Mouse (Mus musculus) kidney, postnatal 0 days (tissue): Measurements from ENCODE around the gene Prdm10. TPM values are rescaled to one million over a fixed set of nuclear protein-coding genes. Genes with fewer than 3 reads are reported as not detected.

Source experiments
- ATAC-seq: fragments of 200-750 bp; cut with Nextera tagmentation; replicated peaks from 2 replicates; pipeline ENCODE4 v1.8.0; 2017; ENCODE audit warnings: low read depth, moderate number of reproducible peaks, moderate TSS enrichment, moderate library complexity; ENCODE audit not compliant: low FRiP score
- DNase-seq: peaks from one replicate; pipeline ENCODE4 v3.0.0-alpha.2; 2016; ENCODE audit warnings: low spot score
- H3K27ac ChIP-seq: fragments of 300-500 bp; sonication (generic); 2 replicates; pipeline ENCODE4 v1.5.1; 2014; ENCODE audit warnings: mild to moderate bottlenecking
- H3K27me3 ChIP-seq: fragments of 300-500 bp; sonication (generic); 2 replicates; pipeline ENCODE4 v1.6.1; 2014; ENCODE audit warnings: low read length, mixed read lengths; ENCODE audit not compliant: insufficient read depth
- H3K36me3 ChIP-seq: fragments of 300-500 bp; sonication (generic); 2 replicates; pipeline ENCODE4 v1.6.1; 2014; ENCODE audit warnings: low read length, mixed read lengths; ENCODE audit not compliant: insufficient read depth
- H3K4me1 ChIP-seq: fragments of 300-500 bp; sonication (generic); replicated peaks from 2 replicates; pipeline ENCODE4 v1.6.1; 2014; ENCODE audit warnings: antibody characterized with exemption, low read length, mixed read lengths; ENCODE audit not compliant: insufficient read depth
- H3K4me2 ChIP-seq: fragments of 300-500 bp; sonication (generic); 2 replicates; pipeline ENCODE4 v1.6.1; 2014; ENCODE audit warnings: mild to moderate bottlenecking, low read length, moderate library complexity, mixed read lengths
- H3K4me3 ChIP-seq: fragments of 300-500 bp; sonication (generic); replicated peaks from 2 replicates; pipeline ENCODE4 v1.5.1; 2014; ENCODE audit warnings: low read depth, low read length
- H3K9ac ChIP-seq: fragments of 300-500 bp; sonication (generic); 2 replicates; pipeline ENCODE4 v1.6.1; 2014; ENCODE audit warnings: low read depth, low read length
- H3K9me3 ChIP-seq: fragments of 300-500 bp; sonication (generic); replicated peaks from 2 replicates; pipeline ENCODE4 v1.6.1; 2016; ENCODE audit warnings: low read length, inconsistent platforms, mixed read lengths
- CTCF ChIP-seq: IDR thresholded peaks from 2 replicates; pipeline ENCODE4 v1.5.1; 2016; ENCODE audit warnings: antibody characterized with exemption, low read depth, mild to moderate bottlenecking, moderate library complexity
- WGBS: fragments of 180-500 bp; shearing (Covaris S2); extraction: QIAGEN DNeasy Blood & Tissue Kit; methylation state at CpG from one replicate; pipeline ENCODE4 v1.1.7; 2014; 5-methylcytosine and 5-hydroxymethylcytosine counted together
- polyA plus RNA-seq: library from polyadenylated mRNA; unstranded; fragments of >200 nt; fragmentation: Nextera tagmentation; extraction: Ambion mirVana; gene quantifications from 2 replicates; pipeline ENCODE4 v1.2.1, GENCODE M21; 2015

Gene Prdm10
- polyA plus RNA-seq, 1 experiment from 2014 or later: 1.9 TPM

DNA sequence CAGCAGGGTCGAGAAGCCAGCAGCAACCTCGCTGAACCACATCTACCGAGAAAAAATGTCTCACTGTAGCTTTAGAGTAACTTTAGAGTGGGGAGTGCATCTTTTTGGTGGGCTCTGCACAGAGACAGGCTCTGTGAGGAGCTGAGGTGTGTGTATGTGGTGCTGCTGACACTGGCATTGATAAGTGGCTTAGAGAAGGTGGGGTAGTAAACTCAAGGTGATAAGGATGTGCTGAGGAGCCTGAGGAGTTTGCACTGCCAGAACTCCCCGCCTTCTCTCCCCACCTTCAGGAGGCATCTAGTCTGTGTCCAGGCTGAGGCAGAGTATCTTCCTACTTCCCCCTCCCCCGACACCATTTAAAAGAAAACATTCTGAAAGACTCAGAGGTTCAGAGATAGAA lies 41.8 kb downstream of the Prdm10 start:
- no peak overlapping the region for H3K9ac ChIP-seq
- no peak for DNase-seq
- H3K36me3 ChIP-seq: no peaks in the 10 kb centered on the region
- no peaks in the 10 kb centered on the region for H3K9me3 ChIP-seq
- no peak overlapping the region for H3K4me2 ChIP-seq
- no peak overlapping the region for H3K4me3 ChIP-seq
- ATAC-seq: no peak
- WGBS: 77% methylated on average over 5 of the region's 5 CpGs
- H3K27ac ChIP-seq: no peak overlapping the region
- no peaks in the 10 kb centered on the region for H3K27me3 ChIP-seq
- no peak for TF ChIP-seq CTCF
- no peaks in the 10 kb centered on the region for H3K4me1 ChIP-seq

DNA sequence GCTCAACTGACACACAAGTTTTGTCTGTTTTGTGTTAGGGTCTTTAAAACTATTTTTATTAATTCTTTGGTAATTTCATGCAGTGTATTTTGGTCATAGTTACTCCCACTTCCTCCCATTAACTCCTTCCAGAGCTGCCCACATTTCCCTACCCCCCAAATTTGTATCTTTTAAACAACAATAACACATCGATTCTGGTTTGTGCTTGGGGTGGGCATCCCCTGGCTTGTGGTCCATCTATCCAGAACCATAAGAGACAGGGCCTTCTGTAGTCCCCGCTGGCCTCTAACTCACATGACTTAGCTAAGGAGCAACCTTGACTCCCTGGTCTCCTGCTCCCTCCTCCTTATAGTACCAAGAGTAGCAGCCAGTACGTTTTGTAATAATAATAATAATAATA lies 50.5 kb downstream of the Prdm10 start:
- H3K27ac ChIP-seq: no peak overlapping the region
- no peak overlapping the region for H3K4me2 ChIP-seq
- H3K36me3 ChIP-seq: peaks cover 5% of the 10 kb centered on the region; the same call in 1 of the 2 replicates
- DNase-seq (no peak), ATAC-seq (no peak)
- no peaks in the 10 kb centered on the region for H3K9me3 ChIP-seq
- no peaks in the 10 kb centered on the region for H3K4me1 ChIP-seq
- WGBS: 84% methylated on average over 3 of the region's 3 CpGs
- H3K9ac ChIP-seq: no peak overlapping the region
- no peaks in the 10 kb centered on the region for H3K27me3 ChIP-seq
- no peak for TF ChIP-seq CTCF
- no peak overlapping the region for H3K4me3 ChIP-seq

DNA sequence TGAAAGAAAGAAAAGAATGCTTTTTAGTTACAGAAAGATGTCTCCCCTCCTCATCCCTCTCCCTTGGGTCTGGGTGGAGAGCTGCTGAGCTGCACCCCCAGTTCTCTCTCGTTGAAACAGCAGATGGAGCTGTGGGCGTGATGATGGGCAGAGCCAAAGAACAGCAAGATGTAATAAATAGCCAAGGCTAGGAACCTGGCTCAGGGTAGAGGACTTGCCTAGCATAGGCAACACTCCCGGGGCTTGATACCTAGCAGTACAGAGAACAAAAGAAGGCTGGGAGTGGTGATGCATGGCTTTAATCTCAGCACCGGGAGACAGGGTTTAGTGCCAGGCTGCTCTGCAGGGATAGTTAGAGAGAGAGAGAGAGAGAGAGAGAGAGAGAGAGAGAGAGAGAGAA lies 50.9 kb downstream of the Prdm10 start:
- no peak for TF ChIP-seq CTCF
- Histone ChIP-seq H3K27ac (no peak overlapping the region), H3K4me3 (no peak overlapping the region), H3K4me2 (no peak overlapping the region), H3K9me3 (no peaks in the 10 kb centered on the region), H3K9ac (no peak overlapping the region), H3K27me3 (no peaks in the 10 kb centered on the region), H3K4me1 (no peaks in the 10 kb centered on the region), H3K36me3 (peaks cover 5% of the 10 kb centered on the region; the same call in 1 of the 2 replicates)
- DNase-seq (no peak), ATAC-seq (no peak)
- WGBS: 63% methylated on average over 4 of the region's 4 CpGs

GRCm38 (mm10) chr9:31331906-31332305 lies 51.6 kb downstream of the Prdm10 start:
- peaks cover 5% of the 10 kb centered on the region; the same call in 1 of the 2 replicates for H3K36me3 ChIP-seq
- no peaks in the 10 kb centered on the region for H3K27me3 ChIP-seq
- DNase-seq (peak; percentile 66), ATAC-seq (no peak)
- H3K9ac ChIP-seq: no peak overlapping the region
- 59% methylated on average over 3 of the region's 3 CpGs for WGBS
- no peak overlapping the region for H3K4me2 ChIP-seq
- no peak overlapping the region for H3K27ac ChIP-seq
- H3K9me3 ChIP-seq: no peaks in the 10 kb centered on the region
- TF ChIP-seq CTCF: peak; percentile 70
- no peaks in the 10 kb centered on the region for H3K4me1 ChIP-seq
- H3K4me3 ChIP-seq: no peak overlapping the region

- Histone ChIP-seq H3K4me2 (no peak overlapping the region), H3K4me1 (no peaks in the 10 kb centered on the region), H3K27me3 (no peaks in the 10 kb centered on the region), H3K27ac (no peak overlapping the region), H3K9ac (no peak overlapping the region), H3K36me3 (peaks cover 5% of the 10 kb centered on the region; the same call in 1 of the 2 replicates), H3K4me3 (no peak overlapping the region), H3K9me3 (no peaks in the 10 kb centered on the region)
- DNase-seq: no peak
- ATAC-seq: no peak
- TF ChIP-seq CTCF: no peak
Observed at GRCm38 (mm10) chr9:31332826-31333225, 52.5 kb downstream of the Prdm10 start.

GRCm38 (mm10) chr9:31334991-31335390 lies 54.7 kb downstream of the Prdm10 start:
- ATAC-seq (no peak), DNase-seq (no peak)
- no peak for TF ChIP-seq CTCF
- Histone ChIP-seq H3K4me2 (no peak overlapping the region), H3K9ac (no peak overlapping the region), H3K4me3 (no peak overlapping the region), H3K27ac (no peak overlapping the region), H3K9me3 (no peaks in the 10 kb centered on the region), H3K4me1 (no peaks in the 10 kb centered on the region), H3K27me3 (no peaks in the 10 kb centered on the region), H3K36me3 (no peaks in the 10 kb centered on the region)
- 88% methylated on average over 6 of the region's 6 CpGs for WGBS

GRCm38 (mm10) chr9:31344289-31344831 lies 64.0 kb downstream of the Prdm10 start:
- WGBS: 53% methylated on average over 11 of the region's 11 CpGs
- H3K4me2 ChIP-seq: no peak overlapping the region
- no peak overlapping the region for H3K4me3 ChIP-seq
- DNase-seq (no peak), ATAC-seq (no peak)
- no peak overlapping the region for H3K27ac ChIP-seq
- no peaks in the 10 kb centered on the region for H3K9me3 ChIP-seq
- H3K36me3 ChIP-seq: no peaks in the 10 kb centered on the region
- TF ChIP-seq CTCF: no peak
- no peaks in the 10 kb centered on the region for H3K4me1 ChIP-seq
- H3K27me3 ChIP-seq: no peaks in the 10 kb centered on the region
- H3K9ac ChIP-seq: no peak overlapping the region
